Mouse (Mus musculus) testis, adult 2 months (tissue): ENCODE measurements around the gene Bmp2.

ENCODE experiments used
- CTCF ChIP-seq: fragments of 200-500 bp; IDR thresholded peaks from 2 replicates; pipeline ENCODE4 v1.5.1; 2012; ENCODE audit warnings: low read depth, mild to moderate bottlenecking, inconsistent platforms, low read length, moderate library complexity; ENCODE audit not compliant: control insufficient read depth, insufficient read depth, insufficient replicate concordance
- POLR2A ChIP-seq: fragments of 200-500 bp; IDR thresholded peaks from 2 replicates; pipeline ENCODE4 v1.6.1; 2012; ENCODE audit warnings: low read depth, mild to moderate bottlenecking, inconsistent platforms, low read length, moderate library complexity; ENCODE audit not compliant: control insufficient read depth

DNA sequence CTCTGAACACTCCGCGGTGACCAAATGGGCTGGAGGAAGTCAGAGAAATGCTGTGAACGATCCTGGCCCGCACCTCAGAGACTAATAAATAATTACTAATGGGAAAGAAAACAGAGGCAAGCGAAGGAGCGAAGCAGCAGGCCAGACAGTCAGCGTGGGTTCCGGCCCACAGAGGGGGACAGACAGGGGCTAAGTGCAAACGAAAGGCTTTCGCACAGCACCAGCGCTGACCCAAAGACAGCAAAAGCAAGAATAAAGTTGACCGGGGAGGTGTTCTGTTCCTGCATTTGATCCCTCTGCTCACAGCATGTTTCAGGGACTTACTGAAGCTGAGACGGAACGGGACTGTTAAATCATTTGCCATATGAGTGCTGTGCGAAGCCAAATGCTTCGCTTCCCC, 42.8 kb upstream of the Bmp2 start:
- TF ChIP-seq CTCF (no peak), POLR2A (no peak)
